Mouse (Mus musculus) small intestine, adult 2 months (tissue): ENCODE data around the gene Mcoln2.

ENCODE experiments used
- CTCF ChIP-seq: fragments of 200-500 bp; IDR thresholded peaks from 2 replicates; pipeline ENCODE4 v1.5.1; 2012; ENCODE audit warnings: low read depth, mild to moderate bottlenecking, control low read depth, inconsistent platforms, low read length, moderate library complexity, mixed read lengths; ENCODE audit not compliant: insufficient replicate concordance, insufficient read length; ENCODE audit errors: extremely low read depth
- POLR2A ChIP-seq: fragments of 200-500 bp; IDR thresholded peaks from 2 replicates; pipeline ENCODE4 v1.6.1; 2012; ENCODE audit warnings: low read depth, mild to moderate bottlenecking, control low read depth, inconsistent platforms, low read length, moderate library complexity

GRCm38 (mm10) chr3:146146131-146146530 is 3.5 kb upstream of the Mcoln2 start:
- no peak for TF ChIP-seq CTCF
- no peak for TF ChIP-seq POLR2A
